Mouse (Mus musculus) adrenal gland, adult 18-20 months (tissue): ENCODE data around the gene Tas2r138. TPM values are rescaled to one million over a fixed set of nuclear protein-coding genes. Genes with fewer than 3 reads are reported as not detected.
"Not testable (repeated sequence)": the region's sequence is repeated elsewhere in the genome, so short reads cannot be mapped to it uniquely, and the experiment has no call there.

Experiments used
- DNase-seq, 2 experiments: peaks; one replicate each; pipeline ENCODE4 v3.0.0; 2021 to 2022; ENCODE audit warnings: low spot score in 2 of 2
- long read RNA-seq, 2 experiments: library from polyadenylated mRNA; stranded (forward); transcript quantifications; one replicate each; pipeline ENCODE4 v2.0.0; 2021
- total RNA-seq, 2 experiments: library from RNA; stranded (reverse); gene quantifications; 1 replicate in 1 of 2; 2 replicates in 1 of 2; pipeline ENCODE4 v1.2.3; 2021

Gene Tas2r138
- total RNA-seq, result not detected
- long read RNA-seq, experiment 1, result 0 reads
- long read RNA-seq, experiment 2, result 0 reads

DNA sequence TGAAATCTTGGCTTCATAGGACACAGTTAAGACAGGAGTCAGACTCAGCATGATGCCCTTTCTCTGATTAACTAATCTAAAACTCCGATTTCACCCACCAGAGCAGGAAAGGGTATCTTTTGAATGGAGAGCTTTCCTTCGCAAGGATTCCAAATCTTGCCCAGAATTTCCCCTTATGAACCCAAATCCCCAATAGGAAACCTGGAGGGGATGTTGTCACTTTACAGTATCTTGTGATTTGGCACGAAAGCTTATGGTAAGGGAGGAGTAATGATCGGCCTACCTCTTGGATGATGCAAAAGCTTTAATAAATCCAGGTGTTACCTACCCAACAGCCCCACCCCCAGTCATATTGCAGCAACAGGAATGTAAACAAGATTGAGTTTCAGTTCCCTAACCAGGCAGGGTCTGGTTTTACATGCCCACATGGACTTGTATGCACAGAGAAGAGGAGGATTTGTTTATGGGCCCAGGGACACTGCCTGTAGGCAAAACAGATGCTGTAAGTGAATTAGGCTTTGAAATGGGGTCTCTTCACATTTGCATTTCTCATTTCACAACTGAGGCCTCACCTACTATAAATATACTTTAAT lies at the start of gene Tas2r138:
Tas2r138 (minus strand) TSS at position 51 of the 593 bp plus-strand sequence.
- DNase-seq, result no peak

DNA sequence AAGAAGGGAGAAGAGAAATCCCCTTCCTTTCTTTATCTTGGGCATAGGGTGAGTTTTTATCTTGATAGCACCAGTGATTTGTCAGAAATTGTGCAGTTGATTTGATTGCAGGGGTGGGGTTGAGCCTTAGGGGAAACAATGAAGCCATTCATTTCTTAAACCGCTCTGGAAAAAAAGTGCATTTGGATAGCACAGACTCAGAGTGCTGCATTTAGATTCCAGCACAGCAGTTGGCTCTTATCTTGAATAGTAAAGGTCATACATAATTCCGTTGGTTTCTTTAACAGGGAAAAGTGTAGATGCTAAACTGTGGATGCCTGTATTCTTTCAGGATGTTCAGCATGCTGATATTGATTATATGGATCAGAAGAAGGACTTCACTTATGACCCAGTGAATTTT lies 47.8 kb upstream of the Tas2r138 start:
- DNase-seq, result no peak

DNA sequence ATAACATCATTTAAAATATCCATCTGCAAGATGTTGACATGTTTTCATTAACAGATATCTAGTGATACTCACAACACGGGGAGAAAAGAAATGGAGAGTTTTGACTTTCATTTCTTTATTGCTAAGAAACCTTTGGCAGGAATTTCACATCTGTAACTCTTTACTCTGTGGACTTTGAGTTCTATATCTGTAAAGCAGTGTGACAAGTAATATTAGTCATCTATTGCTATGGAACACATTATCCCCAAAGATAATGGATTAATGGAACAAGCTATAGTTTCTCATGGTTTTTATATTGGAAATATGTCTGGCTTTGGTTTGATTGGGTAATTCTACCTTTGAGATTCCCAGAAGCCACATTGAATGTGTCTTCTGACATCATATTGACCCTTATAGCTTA lies 37.8 kb upstream of the Tas2r138 start:
- no peak for DNase-seq

DNA sequence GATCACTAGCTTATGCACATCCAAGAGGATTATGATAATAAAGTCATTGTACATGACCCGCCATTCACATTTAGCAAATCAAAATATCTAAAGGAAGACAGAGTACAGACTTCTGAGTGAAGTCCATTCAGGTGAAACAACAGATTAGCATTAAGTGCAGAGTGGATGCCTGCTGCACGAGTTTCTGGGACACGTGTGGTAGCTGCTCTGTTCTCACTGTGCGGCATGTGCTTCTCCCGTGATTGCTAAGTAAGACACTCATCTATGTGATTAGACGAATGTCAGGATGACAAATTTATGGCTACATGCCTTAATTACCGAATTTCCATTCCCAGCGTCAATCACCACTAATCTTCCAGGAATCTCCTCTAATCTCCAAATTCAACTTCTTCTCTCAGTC lies 32.6 kb upstream of the Tas2r138 start:
- no peak for DNase-seq

DNA sequence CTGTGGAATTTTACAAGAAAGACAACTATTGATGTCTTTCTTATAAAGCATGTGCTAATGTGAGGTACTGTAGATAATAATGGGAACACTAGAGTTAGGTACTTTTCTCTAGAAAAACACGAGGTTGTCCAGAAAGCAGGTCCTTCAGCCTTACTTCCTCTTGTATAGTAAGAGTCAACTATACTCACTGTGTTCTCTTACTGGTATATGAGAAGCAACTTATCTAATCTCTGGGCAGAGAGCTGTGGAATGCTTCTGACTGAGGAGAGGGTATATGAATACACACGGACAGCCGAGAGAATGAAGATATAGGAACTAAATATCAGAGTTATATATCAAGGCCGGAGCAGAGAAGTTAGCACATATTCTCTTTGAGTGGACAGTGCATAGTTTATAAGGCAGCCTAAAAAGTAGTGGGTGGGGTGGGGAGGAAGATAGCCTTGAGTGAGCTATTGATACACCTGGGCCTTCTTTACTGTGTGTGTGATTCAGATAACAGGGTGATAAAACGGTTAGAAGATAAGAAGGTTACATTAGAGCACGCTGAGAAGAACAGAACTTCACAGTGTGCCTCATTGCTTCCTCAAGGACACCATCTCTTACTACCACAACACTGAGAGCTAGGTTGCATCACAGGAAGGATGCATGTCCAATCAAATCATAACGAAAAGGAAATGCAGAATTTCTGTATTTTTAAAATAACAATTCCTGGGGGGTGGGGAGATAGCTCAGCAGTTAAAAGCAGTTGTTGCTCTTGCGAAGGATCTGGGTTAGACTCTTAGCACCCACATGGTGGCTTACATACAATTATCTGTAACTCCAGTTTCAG lies 27.8 kb upstream of the Tas2r138 start:
- no peak for DNase-seq

DNA sequence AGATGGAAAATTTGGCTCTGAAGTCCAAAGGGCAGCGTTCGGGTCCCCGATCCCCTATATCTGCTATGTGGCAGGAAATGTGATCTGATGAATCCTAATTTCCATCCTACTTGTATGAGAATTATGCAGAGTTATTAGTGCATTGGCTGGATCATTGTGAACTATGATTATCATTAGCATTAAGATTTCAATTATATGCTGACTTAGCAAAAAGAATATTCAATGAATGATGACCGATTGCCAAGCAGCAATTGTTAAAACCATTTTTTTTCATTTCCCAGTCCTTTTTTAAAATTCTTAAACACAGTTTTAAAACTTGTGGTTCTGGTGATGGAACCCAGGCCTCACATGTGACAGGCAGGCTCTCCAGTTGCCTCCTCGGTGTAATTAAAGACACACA lies 24.6 kb upstream of the Tas2r138 start:
- DNase-seq, result no peak

DNA sequence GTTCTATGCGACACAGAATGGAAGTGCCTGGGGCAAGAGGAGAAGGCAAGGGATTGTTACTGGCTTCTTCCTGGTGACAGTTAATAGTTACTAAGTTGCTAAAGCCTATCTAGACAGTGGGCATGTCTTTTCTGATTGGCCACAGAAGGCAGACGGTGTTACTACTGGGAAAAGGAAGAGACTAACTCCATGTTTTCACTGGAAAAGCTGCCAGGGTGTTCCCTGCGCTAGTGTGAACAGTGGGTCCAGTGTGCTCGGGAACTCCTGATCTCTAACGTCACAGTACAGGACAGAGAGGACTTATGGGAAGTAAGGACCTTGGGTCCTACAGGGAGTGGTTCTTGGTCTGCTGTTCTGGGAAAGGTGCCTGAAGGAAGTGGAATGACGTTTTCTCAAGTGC lies 22.4 kb upstream of the Tas2r138 start:
- no peak for DNase-seq

DNA sequence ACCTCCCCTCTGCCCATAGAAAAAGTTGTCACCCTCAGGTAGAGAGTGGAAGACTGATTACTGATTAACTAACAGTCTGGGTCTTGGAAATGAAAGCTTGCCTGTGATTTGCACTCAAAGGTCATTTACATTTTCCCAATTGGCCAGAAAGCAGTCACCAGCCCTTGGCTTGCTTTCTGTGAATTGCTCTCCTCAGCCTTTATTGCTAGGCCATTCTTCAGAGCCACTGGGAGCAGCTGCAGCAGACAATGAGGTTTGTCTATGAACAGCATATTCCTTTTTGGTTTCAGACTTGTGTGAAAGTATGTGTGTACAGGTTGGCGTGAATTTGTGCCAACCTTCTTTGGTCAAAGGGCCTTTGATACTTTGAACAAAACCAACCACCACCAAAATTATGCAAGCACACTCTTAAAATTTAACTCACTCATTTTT lies 21.5 kb upstream of the Tas2r138 start:
- no peak for DNase-seq

DNA sequence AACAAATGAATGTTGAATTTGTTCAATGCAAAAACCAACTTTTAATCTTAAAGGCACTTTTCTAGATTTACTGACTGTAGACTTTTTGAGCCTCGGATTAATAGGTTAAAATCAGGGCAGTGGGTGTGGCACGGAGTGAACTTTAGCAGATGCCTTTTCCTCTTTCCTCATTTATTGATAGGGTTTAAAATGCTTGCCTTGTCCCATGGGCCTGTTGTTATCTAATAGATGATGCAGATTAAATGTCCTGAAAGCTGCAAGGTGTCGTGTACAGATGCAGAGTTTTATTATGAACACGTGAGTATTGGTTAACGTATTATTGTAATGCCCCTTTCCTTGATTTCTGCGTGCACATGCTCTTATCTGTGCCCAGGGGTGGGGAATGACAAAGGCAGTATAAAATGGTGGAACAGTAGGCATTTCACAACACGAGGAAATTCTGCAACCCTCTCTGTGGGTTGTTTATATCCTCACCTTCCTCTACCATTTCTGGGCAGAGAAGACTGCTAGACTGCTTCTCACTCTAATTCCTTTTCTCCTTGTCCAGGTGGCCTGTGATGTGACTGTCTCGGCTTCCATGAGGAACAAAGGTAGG lies 15.4 kb upstream of the Tas2r138 start, which contains the start of gene Mgam:
Mgam (plus strand) TSS at position 426 of the 595 bp plus-strand sequence.
- DNase-seq, result no peak

DNA sequence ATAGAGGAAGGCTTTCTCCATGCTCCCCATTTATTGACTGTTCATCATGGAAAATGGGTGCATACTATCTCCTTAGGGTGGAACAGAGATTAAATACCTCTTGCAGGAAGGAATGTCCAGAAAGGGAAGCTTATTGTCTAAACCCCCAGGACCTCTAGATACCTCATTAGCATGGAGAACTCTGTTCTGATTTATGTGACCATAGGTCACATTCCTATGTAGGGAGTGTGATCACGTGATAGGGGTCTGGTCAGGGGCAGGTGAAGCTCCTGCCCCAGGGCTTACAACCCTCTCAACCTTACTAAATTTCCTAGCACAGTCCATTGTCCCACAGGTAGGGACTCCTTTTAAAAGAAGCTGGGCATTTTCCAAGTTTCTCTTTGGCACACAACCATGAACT lies 13.0 kb upstream of the Tas2r138 start:
- DNase-seq, result no peak

DNA sequence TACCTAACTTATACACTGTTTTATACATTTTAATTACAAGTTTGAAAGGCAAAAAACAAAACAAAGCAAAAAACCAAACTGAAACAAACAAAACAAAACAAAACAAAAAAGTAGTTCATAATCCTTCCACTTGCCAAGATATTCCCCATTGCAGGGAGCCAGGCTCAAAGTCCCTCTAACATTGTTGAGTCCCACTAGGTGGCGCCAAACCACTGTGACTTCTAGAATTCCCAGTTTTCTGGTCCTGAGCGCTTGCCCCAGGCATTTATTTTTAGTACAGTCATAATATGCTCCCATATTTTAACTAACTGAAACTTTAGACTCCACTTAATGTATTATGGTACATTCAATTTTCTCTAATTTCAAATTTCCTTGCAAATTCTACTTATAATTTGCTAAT lies 4.9 kb upstream of the Tas2r138 start:
- DNase-seq, result peak; percentile 67 to 69

DNA sequence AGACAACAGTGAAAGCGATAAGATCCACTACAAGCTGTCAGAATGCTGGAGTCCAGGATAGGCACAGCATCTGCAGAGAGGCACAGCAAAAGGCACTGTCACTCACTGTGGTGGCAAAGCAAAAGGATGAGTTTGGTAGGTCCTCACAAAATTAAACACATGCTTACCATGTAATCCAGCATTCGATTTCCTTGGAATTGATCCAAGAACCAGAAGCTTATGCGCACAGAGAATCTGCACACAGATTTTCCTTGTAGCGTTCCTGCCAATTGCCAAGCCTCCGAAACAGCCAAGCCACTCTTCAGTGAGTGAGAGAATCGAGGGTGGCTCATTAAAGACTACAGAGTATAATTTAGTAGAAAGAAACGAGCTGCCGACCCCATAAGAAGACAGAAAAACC lies 2.9 kb downstream of the Tas2r138 start:
- DNase-seq, result no peak

DNA sequence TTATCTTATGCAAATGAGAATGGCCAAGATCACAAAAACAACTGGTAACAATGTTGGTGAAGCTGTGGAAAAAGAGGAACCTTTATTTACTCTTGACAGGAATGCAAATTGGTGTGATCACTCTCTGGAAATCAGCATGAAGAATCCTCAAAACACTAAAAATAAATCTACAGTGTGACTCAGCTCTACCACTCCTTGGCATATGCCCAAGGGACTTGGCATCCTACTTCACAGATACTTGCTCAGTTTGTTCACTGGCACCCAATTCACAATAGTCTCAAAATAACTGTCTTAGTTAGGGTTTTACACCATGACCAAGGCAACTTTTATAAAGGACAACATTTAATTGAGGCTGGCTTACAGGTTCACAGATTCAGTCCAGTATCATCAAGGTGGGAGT lies 5.7 kb downstream of the Tas2r138 start:
- DNase-seq, result peak in 1 of 2 experiments; percentile 15

DNA sequence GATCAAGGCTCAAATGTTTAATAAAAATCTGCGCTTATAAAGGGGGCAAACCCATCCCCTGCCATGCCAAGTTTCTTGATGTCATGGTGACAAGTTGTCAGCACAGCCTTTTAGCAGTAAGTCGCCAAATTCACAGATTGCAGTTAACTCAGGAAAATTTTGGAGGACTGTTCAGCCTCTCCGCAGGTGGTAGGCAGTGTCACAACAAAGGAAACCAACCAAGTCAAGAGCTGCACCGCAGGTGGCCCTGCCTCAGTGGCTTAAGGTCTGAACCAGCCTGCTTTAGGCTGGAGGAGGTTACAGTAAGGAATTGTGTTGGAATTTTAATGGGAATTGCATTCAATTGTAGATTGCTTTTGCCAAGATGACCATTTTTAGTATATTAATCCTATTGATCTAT lies 14.6 kb downstream of the Tas2r138 start:
- DNase-seq, result not testable (repeated sequence)

DNA sequence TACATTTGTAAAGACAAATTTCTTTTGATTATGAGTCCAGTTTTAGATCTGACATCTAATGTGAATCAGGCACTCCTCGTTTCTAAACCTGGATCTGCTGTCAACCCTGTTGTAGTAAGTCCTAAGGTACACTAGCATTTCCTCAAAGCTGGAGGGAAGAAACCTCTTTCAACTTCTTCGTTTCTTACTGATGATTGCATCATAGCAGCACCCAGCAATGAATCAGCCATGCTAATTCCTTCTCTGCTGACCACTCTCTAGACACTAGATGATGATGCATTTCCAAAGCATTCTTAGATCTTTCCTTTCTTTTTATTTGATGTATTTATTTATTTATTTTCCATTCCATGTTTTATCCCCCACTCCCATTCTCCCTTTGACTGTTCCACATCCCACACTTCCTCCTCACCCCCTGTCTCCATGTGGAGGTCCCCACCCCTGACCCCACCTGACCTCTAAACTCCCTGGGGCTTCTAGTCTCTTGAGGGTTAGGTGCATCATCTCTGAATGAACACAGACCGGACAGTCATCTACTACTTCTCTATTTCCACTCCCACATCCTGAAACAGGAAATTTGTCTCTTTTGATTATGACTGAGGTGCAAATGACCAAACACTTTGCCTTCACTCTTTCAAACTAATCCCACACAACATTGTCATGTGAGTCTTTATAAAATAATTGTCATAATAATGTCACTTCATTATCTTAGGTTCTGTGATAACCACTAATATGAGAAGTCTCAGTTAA lies 18.1 kb downstream of the Tas2r138 start:
- DNase-seq, result no peak

DNA sequence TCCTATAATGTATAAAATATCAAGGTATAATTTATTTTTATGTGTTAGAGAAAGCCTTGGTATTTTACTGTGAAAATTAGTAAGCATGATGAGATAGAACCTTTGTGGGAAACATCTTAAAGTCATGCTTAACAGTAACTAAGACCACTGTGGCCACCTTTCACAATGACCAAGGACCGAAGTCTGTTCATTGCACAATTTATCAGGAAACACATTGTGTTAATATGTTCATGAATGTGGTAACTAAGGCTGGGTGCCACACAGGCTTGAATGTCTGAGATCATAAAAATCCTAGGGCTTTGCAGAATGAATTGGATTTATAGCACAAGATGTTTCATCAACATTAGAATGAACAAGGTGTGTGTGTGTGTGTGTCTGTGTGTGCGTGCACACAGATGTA lies 24.8 kb downstream of the Tas2r138 start:
- no peak for DNase-seq

DNA sequence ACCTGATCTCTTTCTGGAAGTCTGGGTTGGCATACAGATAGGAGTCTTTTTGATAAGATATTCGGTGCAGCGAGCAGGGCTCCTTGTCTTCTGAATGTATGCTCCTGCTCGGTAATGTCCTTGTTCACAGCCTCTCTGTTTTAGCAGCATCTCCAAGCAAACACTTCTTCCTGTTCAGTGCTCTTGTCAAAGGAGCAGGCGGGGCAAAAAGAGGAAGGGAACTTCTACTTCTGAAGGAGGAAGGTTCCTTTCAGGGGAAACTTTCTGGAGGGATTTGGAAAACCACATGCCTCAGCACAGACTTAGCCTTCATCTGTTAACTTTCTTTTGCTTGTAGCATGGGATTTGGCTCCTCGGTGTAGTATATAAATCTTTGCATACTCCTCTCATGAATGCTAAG lies 27.5 kb downstream of the Tas2r138 start, which contains the start of gene Clec5a:
Clec5a (minus strand) TSS at position 177 of the 400 bp plus-strand sequence.
- DNase-seq, result no peak

DNA sequence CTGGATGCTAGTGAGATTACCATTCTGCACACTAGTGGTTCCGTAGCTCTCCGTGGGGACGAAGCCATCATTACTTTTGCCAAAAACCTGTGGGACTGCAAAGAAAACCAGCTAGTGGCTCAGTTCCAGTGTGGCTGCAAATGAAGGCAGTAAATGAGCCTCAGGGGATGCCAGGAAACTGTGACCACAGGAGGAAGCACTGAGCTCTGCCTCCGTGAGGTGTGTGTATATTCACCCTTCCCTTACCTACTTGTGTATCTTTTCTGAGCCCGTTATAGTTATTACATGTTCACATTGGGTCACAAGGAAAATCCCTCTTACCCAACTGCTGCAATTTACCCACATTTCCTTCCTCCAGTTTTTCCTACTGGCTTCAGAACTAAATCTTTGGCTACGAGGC lies 28.8 kb downstream of the Tas2r138 start:
- no peak for DNase-seq

DNA sequence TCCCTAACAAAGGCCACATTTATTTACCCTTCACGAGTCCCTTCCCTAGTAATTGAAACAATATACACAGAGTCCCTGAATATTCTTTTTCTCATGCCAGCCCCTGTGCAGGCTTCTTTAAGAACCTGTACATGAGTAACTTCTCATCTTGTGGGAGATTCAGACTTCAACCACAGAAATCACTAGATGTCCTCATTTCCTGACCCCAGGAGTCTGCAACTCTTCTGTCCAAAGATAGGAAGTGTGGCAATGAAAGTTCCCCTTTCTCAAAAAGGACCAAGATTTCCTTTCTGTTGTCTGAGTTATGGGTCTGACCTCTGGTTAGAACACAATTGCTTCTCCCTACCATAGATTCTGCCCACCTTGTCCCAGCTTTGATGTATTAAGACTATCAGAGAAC lies 36.8 kb downstream of the Tas2r138 start:
- no peak for DNase-seq

DNA sequence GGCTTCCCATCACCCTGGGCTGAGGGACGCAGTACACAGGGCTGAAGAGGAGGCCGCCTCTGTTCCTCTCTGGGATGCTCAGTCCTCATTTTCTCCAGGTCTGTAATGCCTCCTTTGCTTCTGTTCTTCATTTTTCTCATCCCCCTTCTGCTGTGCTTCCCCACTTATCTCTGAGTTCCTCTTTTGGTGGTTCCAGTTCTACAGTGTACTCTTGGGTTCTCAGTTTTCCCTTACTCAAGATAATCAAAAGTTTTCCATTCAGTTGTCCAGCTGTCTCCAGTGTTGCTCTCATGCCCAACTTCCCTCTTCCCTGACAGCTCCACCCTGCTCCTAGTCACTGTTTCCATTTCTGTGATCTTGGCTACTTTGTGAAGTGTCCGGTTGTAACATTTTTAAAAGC lies 39.5 kb downstream of the Tas2r138 start:
- DNase-seq, result no peak

DNA sequence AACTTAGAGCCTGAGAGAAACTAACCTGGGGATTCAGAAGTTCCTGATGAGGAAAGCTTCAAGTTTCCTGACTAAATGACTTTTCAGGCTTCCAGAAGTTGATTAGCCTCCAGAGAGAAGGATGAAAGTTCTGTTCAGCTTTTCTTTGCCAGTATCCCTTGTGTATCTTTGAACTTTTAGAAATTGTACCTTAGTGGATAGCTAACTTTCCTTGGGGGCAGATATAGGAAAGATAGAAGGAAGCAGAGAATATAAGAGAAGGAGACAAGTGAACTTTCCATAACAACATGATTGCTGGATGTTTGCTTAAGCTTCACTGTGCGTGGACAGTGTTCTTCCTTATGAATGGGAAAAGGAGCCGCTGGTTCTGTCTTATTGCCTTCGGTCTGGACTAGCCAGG lies 43.9 kb downstream of the Tas2r138 start, which contains the start of gene Olfr460:
Olfr460 (plus strand) TSS at position 301 of the 400 bp plus-strand sequence.
- no peak for DNase-seq
